Comparison of ENCODE assay signal across 8 mouse cellular contexts in genomic region chr12:28055518-28056280, GRCm38 (mm10).
DNase-seq lines count a peak whose midpoint lies in the region; ATAC-seq and TF ChIP-seq lines count a peak whose summit lies in the region.

No protein-coding gene starts in this region.

- H3K4me1 ChIP-seq in kidney, embryonic 14.5 days (ENCODE audit: control insufficient read depth, insufficient read depth, low read length), result no peaks in the 10 kb centered on the region
- H3K4me1 ChIP-seq in kidney, adult 2 months (ENCODE audit: control insufficient read depth, insufficient read depth, low read length), result no peaks in the 10 kb centered on the region
- H3K4me1 ChIP-seq in hindbrain, embryonic 12.5 days, result peaks cover 20% of the 10 kb centered on the region
- H3K4me1 ChIP-seq in midbrain, embryonic 14.5 days (ENCODE audit: control insufficient read depth, insufficient read depth, low read length), result peaks cover 20% of the 10 kb centered on the region

- no peaks in the 10 kb centered on the region for H3K36me3 ChIP-seq in kidney, embryonic 14.5 days (ENCODE audit: control insufficient read depth, insufficient read depth, low read length)
- H3K36me3 ChIP-seq in kidney, adult 2 months (ENCODE audit: control insufficient read depth, insufficient read depth, low read length), result no peaks in the 10 kb centered on the region
- H3K36me3 ChIP-seq in hindbrain, embryonic 12.5 days, result no peaks in the 10 kb centered on the region
- H3K36me3 ChIP-seq in midbrain, embryonic 14.5 days (ENCODE audit: control insufficient read depth, insufficient read depth, low read length), result no peaks in the 10 kb centered on the region

- H3K9ac ChIP-seq in kidney, embryonic 14.5 days (ENCODE audit: low read depth, low read length), result no peak overlapping the region
- no peak overlapping the region for H3K9ac ChIP-seq in hindbrain, embryonic 12.5 days
- H3K9ac ChIP-seq in midbrain, embryonic 14.5 days (replicated peaks; ENCODE audit: low read length), result no peak overlapping the region; the same call in 1 of the 2 replicates

- no peaks in the 10 kb centered on the region for H3K27me3 ChIP-seq in kidney, embryonic 14.5 days (ENCODE audit: control insufficient read depth, insufficient read depth, low read length)
- H3K27me3 ChIP-seq in kidney, adult 2 months (replicated peaks; ENCODE audit: control insufficient read depth, insufficient read depth, low read length), result no peaks in the 10 kb centered on the region
- no peaks in the 10 kb centered on the region for H3K27me3 ChIP-seq in hindbrain, embryonic 12.5 days
- H3K27me3 ChIP-seq in midbrain, embryonic 14.5 days (ENCODE audit: control insufficient read depth, insufficient read depth, low read length), result no peaks in the 10 kb centered on the region

- no peaks in the 10 kb centered on the region for H3K9me3 ChIP-seq in kidney, embryonic 14.5 days (ENCODE audit: control insufficient read depth, low read length)
- H3K9me3 ChIP-seq in hindbrain, embryonic 12.5 days (replicated peaks), result no peaks in the 10 kb centered on the region
- H3K9me3 ChIP-seq in midbrain, embryonic 14.5 days (ENCODE audit: control insufficient read depth, low read length), result no peaks in the 10 kb centered on the region

- no peak for TF ChIP-seq POLR2A in kidney, adult 2 months (IDR thresholded peaks at IDR 0.05; ENCODE audit: low read depth, low read length)

- peak; percentile 89 for ATAC-seq in kidney, embryonic 14.5 days (ENCODE audit: low FRiP score, low TSS enrichment)
- ATAC-seq in hindbrain, embryonic 12.5 days (ENCODE audit: low FRiP score), result peak; percentile 96
- peak; percentile 90 for ATAC-seq in midbrain, embryonic 14.5 days (ENCODE audit: low FRiP score, low TSS enrichment)

- 37% methylated on average over 4 of the region's 4 CpGs for WGBS in kidney, embryonic 14.5 days
- WGBS in kidney, adult 2 months, result 32% methylated on average over 4 of the region's 4 CpGs
- 17% methylated on average over 4 of the region's 4 CpGs for WGBS in hindbrain, embryonic 12.5 days
- WGBS in midbrain, embryonic 14.5 days, result 20% methylated on average over 4 of the region's 4 CpGs

- TF ChIP-seq CTCF in kidney, adult 2 months (conservative IDR thresholded peaks at IDR 0.05; ENCODE audit: insufficient read depth, insufficient read length, low read depth, low read length), result no peak

- no peak overlapping the region for H3K4me3 ChIP-seq in kidney, embryonic 14.5 days (ENCODE audit: low read length)
- no peak overlapping the region for H3K4me3 ChIP-seq in kidney, adult 2 months (ENCODE audit: insufficient read depth, low read depth, low read length)
- no peak overlapping the region for H3K4me3 ChIP-seq in hindbrain, embryonic 12.5 days
- H3K4me3 ChIP-seq in midbrain, embryonic 14.5 days (replicated peaks; ENCODE audit: low read depth, low read length), result no peak overlapping the region

- H3K27ac ChIP-seq in kidney, embryonic 14.5 days (ENCODE audit: low read depth, low read length), result no peak overlapping the region
- H3K27ac ChIP-seq in kidney, adult 2 months (ENCODE audit: insufficient read depth, low read depth, low read length), result no peak overlapping the region
- H3K27ac ChIP-seq in hindbrain, embryonic 12.5 days, result peak overlapping the region; percentile 55
- peak overlapping the region; percentile 77 for H3K27ac ChIP-seq in midbrain, embryonic 14.5 days (replicated peaks; ENCODE audit: low read depth, low read length)

- no peak overlapping the region for H3K4me2 ChIP-seq in kidney, embryonic 14.5 days (replicated peaks; ENCODE audit: low read depth, low read length)
- no peak overlapping the region for H3K4me2 ChIP-seq in hindbrain, embryonic 12.5 days (replicated peaks)
- H3K4me2 ChIP-seq in midbrain, embryonic 14.5 days (ENCODE audit: low read length), result 0 out of 2 replicates have a peak overlapping the region, but pooled peaks have one; percentile 15

- no peak for DNase-seq in kidney, adult 2 months
- peak; percentile 83 for DNase-seq in brain, adult 2 months (ENCODE audit: low read depth, low spot score)
- DNase-seq in midbrain, embryonic 14.5 days, result peak; percentile 87
- no peak for DNase-seq in gastrocnemius, postnatal 36 days
- DNase-seq in heart, postnatal 14 days, result no peak
- no peak for DNase-seq in urinary bladder, postnatal 10 days (ENCODE audit: low spot score)

- intact Hi-C loops in gastrocnemius, postnatal 36 days (cut with DNase I), result no loop called here
- intact Hi-C loops in heart, postnatal 14 days (cut with DNase I), result no loop called here

Comparison
In these comparisons a context has a peak if more than half of its experiments do, and no peak if none do; other contexts are left out.
1. H3K27ac ChIP-seq: peak in hindbrain, embryonic 12.5 days (single experiment) and midbrain, embryonic 14.5 days (single experiment); none in kidney, embryonic 14.5 days (single experiment) and kidney, adult 2 months (single experiment).
2. DNase-seq: peak in brain, adult 2 months (single experiment) and midbrain, embryonic 14.5 days (single experiment); none in kidney, adult 2 months (single experiment), gastrocnemius, postnatal 36 days (0 of 2), heart, postnatal 14 days (0 of 2) and urinary bladder, postnatal 10 days (single experiment).
3. Peak in every context shown above with its lines, with median percentiles within 50 percentile points of each other: ATAC-seq.